Mouse (Mus musculus) kidney, postnatal 10 days (tissue): ENCODE data around the gene Adamts17.
A peak's percentile ranks its signal among the peaks of the same experiment; 100 is the strongest.

Experiments
- DNase-seq: peaks from one replicate; pipeline ENCODE4 v3.0.0; 2021; ENCODE audit warnings: mixed read lengths

The Adamts17 gene

GRCm38 (mm10) chr7:66976371-66976770, 136.8 kb downstream of the Adamts17 start:
- no peak for DNase-seq

- no peak for DNase-seq
These were observed 142.1 kb downstream of the Adamts17 start for GRCm38 (mm10) chr7:66981591-66981990.

GRCm38 (mm10) chr7:66982084-66982483, 142.5 kb downstream of the Adamts17 start:
- no peak for DNase-seq

DNA sequence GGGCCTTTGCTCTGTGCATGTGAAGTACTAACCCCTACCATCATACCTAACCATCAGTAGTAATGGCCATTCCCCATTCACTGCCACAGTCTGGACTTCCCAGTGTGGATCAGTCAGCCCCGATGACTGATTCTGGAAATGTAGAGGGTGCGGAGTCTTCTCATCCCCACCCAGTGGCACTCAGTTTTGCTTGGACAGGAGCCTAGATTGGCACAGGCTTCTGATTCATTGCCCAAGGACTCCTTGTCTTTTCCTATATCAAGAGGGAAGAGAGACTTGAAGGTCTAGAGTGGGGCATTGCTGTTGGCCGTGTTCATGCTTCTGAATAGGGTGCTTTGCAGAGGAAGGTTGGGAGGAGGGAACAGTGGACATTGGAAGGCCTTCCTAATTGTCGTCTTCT, 148.1 kb downstream of the Adamts17 start:
- DNase-seq = no peak

- no peak for DNase-seq
These were observed 148.9 kb downstream of the Adamts17 start for GRCm38 (mm10) chr7:66988441-66988840.

DNA sequence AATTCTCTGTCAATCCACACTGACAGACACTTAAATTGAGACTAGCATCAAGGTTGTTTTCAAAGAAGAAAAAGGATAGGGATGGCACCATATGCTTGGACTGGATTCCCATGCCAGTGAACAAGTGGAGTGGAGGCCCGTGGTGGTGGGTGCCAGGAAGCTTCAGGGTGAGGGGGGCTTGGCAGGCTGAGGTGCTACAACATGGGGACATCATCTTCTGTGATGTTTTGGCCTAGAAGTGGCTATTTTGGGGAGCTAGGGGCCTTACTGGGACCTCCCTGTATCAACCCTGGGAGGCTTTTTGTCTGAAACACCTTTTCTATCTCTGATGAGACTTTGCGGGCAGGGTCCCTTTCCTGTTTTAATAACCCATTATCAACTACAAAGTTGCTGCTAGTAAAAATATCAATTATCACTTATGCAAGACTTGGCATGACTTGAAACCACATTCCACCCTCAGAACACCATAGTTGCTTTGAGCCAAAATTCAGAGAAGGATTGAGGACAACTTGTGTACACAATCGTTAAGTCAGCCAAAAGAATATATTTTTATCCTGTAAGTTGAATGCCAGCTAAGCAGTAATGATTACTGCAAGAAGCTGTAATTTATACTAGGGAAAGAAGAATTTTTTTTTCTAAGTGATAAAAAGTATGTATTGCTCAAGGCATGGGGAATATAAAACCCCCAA, 150.0 kb downstream of the Adamts17 start:
- no peak for DNase-seq

DNA sequence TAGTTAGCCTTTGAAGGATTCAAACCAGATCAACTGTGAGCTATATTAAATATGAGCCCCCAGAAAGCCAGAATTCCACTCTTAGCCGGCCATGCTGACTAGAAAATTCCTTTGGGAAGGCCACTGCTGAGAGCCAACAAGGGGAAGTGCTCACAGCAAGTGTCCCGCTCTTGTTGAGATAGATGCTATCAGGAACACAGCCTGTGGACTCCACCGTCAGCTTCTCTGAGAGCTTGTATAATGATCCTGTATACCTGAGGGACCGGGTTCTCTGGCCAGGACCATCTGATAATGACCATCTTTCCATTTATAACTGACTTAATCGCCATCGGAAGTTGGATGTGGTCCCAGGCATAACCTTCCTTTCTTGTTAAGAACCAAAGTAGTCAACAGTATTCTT, 159.3 kb downstream of the Adamts17 start:
- no peak for DNase-seq

DNA sequence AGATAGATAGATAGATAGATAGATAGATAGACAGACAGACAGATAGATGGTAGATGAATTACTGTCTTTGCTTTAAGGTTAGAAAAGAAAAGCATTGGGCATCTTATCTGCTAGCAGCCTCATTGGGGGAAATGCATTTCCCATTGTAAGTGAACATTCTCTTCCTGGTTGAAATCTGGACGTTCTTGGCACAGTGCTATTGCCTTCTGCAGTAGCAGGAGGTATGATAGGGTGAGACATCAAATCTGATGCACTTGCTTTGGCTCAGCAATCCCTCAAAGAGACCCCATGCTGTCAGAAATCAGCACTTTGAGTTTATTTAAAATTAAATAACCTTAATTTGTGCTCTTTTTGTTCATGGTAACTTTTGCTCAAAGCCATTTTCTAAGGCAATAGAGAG, 164.1 kb downstream of the Adamts17 start:
- no peak for DNase-seq

DNA sequence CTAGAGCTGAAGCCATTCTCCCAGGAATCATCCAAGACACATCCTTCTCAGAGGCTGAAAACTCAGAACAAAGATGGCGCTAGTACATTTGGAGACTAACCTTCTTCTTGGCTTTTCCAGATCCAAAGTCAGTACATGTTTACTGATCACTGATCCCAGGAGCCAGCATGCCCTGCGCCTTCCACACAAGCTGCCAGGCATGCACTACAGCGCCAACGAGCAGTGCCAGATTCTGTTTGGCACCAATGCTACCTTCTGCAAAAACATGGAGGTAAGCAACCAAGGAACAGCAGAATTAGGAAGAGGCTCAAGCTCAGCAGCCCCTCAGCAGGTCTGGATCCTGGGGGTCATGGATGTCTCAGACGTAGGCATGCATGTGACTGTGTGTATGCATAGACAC, 164.7 kb downstream of the Adamts17 start:
- no peak for DNase-seq

DNA sequence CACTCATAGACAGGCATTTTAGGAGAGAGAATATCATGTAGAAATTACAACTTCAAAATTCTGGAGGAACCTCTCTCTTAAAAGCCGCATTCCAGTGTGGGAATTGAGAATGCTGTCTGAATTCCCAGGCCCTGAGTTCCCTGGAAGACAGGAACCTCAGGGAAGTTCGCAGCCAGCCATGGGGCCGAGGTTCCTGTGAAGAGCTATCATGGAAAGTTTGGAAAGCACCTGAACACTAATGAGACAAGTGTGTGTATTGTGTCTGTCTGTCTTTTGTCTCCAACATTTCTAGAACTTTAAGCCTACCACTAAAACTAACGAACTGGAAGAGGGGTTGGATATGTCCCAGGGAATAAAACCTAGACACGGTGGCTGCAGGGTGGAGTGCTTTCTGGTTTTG, 170.3 kb downstream of the Adamts17 start:
- no peak for DNase-seq

DNA sequence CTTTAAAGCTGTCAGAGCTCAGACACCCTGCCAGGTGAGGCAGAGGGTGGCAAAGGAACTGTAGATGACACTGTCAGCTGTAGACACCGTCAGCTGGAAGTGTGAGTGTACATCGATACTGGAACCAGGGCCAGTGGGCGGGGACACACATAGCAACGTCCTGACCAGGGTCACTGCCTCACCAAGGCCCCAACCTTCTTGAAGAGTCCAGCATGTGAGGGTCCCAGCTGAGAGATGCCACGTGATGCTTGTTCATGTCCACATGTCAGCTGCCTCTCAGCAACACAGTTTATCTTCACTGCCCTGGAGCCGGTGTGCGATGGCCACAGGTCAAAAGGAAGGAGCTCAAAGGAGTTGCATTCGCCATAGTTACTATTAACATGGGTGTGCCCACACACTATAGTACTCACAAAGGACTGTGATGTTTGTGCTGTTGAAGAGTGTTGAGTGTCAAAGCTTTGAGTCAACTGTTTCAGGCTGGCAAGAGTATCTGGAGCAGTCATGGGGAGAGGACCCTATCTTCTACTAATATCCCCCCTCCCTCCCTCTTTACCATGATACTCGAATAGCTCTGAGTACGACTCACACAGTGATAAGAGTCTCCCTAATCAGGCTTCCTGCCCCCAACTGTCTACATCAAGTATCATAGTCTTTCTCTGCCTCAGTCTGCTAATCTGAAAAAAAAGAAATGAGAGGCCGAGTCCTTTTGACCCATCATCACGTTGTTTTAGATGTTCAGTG, 172.6 kb downstream of the Adamts17 start:
- DNase-seq = peak; percentile 31

DNA sequence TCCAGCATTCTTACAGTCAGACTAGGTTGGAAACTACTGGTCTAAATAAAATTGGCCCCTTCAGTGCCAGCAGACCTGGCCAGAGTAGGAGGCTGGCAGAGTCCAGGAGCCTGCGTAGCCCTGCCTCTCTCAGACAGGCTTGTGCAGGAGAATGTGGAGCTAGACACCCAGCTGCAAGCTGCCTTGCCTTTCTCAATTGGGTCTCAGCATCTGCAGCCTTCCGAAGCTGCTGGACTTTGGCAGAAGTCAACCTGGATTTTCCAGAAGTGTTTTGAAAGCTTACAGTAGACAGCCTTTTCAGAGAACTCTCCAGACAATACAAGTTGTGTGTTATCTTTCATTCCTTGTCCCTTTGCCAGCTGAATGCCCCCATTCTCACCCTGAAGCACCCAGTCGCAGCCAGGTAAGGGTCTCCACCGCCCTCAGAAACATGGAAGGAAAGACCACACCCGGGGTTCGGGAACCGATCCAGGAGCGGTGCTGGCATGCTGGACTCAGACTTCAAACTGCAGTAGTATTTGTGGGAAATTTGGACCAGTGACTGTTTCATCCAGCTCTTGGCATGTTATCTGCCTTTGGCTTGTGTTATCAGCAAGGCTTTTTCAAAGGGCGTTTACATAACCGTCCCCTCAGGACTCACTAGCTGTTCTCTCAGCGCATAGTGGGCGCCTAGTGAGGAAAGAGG, 173.8 kb downstream of the Adamts17 start:
- no peak for DNase-seq

- no peak for DNase-seq
These were observed 180.4 kb downstream of the Adamts17 start for GRCm38 (mm10) chr7:67019937-67020336.

- no peak for DNase-seq
These were observed 186.9 kb downstream of the Adamts17 start for GRCm38 (mm10) chr7:67026114-67027070.

DNA sequence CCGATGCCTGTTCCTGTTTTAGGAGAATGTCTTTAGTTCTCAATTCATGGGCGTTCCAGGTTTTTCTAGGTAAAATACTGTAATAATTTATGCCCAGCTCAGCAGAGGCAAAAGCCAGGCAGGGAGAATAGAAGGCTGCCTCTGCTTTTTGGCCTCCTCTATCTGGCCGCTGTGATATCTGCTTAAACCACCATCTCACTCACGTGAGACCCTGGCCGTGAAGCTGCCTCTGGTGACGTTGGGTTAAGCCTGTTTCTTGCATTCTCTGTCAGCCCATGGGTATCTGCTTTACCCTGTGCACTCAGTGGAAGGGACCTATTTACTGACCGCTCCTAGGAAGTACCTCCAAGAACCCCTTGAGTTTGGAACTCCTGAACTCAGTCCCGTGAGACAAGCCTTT, 187.7 kb downstream of the Adamts17 start:
- no peak for DNase-seq

DNA sequence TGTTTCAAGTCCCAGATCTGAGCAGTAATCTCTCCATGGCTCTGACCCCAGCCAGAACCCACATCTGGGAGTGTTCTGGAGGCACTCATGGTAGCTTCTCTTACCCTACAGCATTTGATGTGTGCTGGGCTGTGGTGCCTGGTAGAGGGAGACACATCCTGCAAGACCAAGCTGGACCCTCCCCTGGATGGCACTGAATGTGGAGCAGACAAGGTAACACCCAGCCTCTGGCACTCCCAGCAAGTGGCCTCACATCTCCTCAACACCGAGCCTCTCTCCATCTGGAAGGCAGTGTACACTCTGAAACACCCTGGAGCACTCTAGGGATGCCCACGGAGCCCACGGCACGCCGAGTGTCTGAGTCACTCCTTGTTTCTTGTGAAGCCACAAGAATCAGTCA, 188.2 kb downstream of the Adamts17 start:
- DNase-seq = no peak

DNA sequence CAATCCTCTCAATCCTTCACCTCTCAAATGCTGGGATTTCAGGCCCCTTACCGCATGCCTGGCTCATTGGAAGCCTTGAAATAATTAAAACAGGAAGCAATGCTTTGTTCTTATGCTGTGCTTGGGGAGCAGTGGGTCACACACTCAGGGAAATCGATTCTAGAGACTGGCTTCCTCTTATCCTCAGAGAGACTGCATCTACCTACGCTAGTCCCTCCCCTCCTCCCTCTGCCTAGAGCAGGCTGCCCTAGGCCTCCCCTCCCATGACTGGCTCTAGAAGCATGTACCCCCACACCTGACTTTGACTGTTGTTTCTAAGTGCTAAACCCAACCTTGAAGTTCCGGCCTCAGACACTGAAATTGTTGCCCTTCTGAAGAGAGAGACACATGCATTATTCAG, 189.4 kb downstream of the Adamts17 start:
- DNase-seq = no peak

- no peak for DNase-seq
These were observed 189.9 kb downstream of the Adamts17 start for GRCm38 (mm10) chr7:67029481-67029880.

DNA sequence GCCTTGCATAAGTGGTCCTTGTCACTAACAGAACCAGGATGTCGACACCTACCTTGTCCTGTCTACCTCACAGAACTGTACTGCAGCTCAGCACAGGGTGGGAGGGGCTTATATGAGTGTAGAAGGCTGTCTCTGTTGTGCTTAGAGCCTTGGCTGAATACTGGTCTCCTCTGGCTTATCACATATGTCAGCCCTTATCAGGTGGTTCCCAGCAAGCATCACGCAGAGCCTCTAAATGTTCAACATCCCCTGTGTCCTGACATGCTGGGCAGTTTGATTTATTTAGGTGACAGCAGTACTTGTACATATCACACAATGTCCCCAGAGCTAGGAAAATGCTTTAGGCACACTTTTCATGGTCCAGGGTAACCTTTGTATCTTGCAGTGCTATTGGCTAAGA, 191.7 kb downstream of the Adamts17 start:
- no peak for DNase-seq

DNA sequence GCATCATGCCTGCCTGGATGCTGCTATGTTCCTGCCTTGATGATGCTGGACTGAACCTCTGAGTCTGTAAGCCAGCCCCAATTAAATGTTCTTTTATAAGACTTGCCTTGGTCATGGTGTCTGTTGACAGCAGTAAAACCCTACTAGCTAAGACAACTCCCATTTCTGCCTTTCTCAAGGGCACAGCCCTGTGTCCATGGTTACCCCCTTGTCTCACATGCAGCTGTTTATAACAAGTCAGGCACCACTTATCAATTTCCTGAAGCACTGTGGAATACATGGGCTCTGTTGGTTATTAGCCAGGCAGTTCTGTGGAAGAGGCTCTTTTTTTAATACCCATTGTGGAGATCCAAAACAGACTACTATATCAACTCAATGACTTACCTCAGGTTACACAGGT, 193.1 kb downstream of the Adamts17 start:
- DNase-seq = no peak

- peak; percentile 72 for DNase-seq
These were observed 194.8 kb downstream of the Adamts17 start for GRCm38 (mm10) chr7:67034369-67034768.

GRCm38 (mm10) chr7:67035246-67035645, 195.7 kb downstream of the Adamts17 start:
- DNase-seq = no peak

GRCm38 (mm10) chr7:67035661-67036060, 196.1 kb downstream of the Adamts17 start:
- DNase-seq = no peak
